24 mouse cellular contexts compared by ENCODE assay signal in genomic region chr15:90140966-90141365, GRCm38 (mm10).
DNase-seq lines count a peak whose midpoint lies in the region; ATAC-seq and TF ChIP-seq lines count a peak whose summit lies in the region.
"Had no signal": no experiment of that assay in that cellular context is flagged by ENCODE, and none has a peak within 500 bp of the region (broad histone marks: within the 10 kb centered on the region; RNA-seq: fewer than 3 reads in every experiment).

No protein-coding gene starts in this region.

- H3K4me1 ChIP-seq in kidney, postnatal 0 days (replicated peaks; ENCODE audit: insufficient read depth, low read length), result no peaks in the 10 kb centered on the region; the same call in 1 of the 2 replicates
- H3K4me1 ChIP-seq in kidney, adult 2 months (ENCODE audit: control insufficient read depth, insufficient read depth, low read length), result no peaks in the 10 kb centered on the region
- H3K4me1 ChIP-seq: embryonic facial prominence, embryonic 12.5 days; embryonic facial prominence, embryonic 15.5 days; heart, embryonic 12.5 days; heart, embryonic 15.5 days had no signal

- ATAC-seq in kidney, postnatal 0 days (replicated peaks; ENCODE audit: low FRiP score, low read depth), result no peak
- ATAC-seq: activated CD4-positive, CD25-positive, alpha-beta regulatory T cell, adult 4 months; forebrain, embryonic 14.5 days; forebrain, postnatal 0 days had no signal

- WGBS in kidney, postnatal 0 days, result 42% methylated on average over 5 of the region's 5 CpGs
- WGBS in kidney, adult 2 months, result 42% methylated on average over 5 of the region's 5 CpGs

- H3K4me3 ChIP-seq in kidney, postnatal 0 days (replicated peaks; ENCODE audit: low read depth, low read length), result no peak overlapping the region
- no peak overlapping the region for H3K4me3 ChIP-seq in kidney, adult 2 months (ENCODE audit: insufficient read depth, low read depth, low read length)
- H3K4me3 ChIP-seq: embryonic facial prominence, embryonic 12.5 days; embryonic facial prominence, embryonic 15.5 days; heart, embryonic 12.5 days; heart, embryonic 15.5 days had no signal

- no peaks in the 10 kb centered on the region for H3K9me3 ChIP-seq in kidney, postnatal 0 days (replicated peaks; ENCODE audit: low read length)
- H3K9me3 ChIP-seq: embryonic facial prominence, embryonic 12.5 days; embryonic facial prominence, embryonic 15.5 days; heart, embryonic 12.5 days; heart, embryonic 15.5 days had no signal

- no peaks in the 10 kb centered on the region for H3K36me3 ChIP-seq in kidney, postnatal 0 days (ENCODE audit: insufficient read depth, low read length)
- no peaks in the 10 kb centered on the region for H3K36me3 ChIP-seq in kidney, adult 2 months (ENCODE audit: control insufficient read depth, insufficient read depth, low read length)
- H3K36me3 ChIP-seq: embryonic facial prominence, embryonic 12.5 days; embryonic facial prominence, embryonic 15.5 days; heart, embryonic 12.5 days; heart, embryonic 15.5 days had no signal

- H3K27me3 ChIP-seq in kidney, postnatal 0 days (ENCODE audit: insufficient read depth, low read length), result no peaks in the 10 kb centered on the region
- no peaks in the 10 kb centered on the region for H3K27me3 ChIP-seq in kidney, adult 2 months (replicated peaks; ENCODE audit: control insufficient read depth, insufficient read depth, low read length)
- H3K27me3 ChIP-seq: embryonic facial prominence, embryonic 12.5 days; embryonic facial prominence, embryonic 15.5 days; heart, embryonic 12.5 days; heart, embryonic 15.5 days had no signal

- no peak overlapping the region for H3K27ac ChIP-seq in kidney, postnatal 0 days
- no peak overlapping the region for H3K27ac ChIP-seq in kidney, adult 2 months (ENCODE audit: insufficient read depth, low read depth, low read length)
- H3K27ac ChIP-seq: embryonic facial prominence, embryonic 12.5 days; embryonic facial prominence, embryonic 15.5 days; heart, embryonic 15.5 days; hindbrain, embryonic 14.5 days had no signal

- intact Hi-C loops in left cerebral cortex, postnatal 14 days (cut with DNase I), result no loop called here

- no peak overlapping the region for H3K4me2 ChIP-seq in kidney, postnatal 0 days (ENCODE audit: low read length)
- H3K4me2 ChIP-seq: embryonic facial prominence, embryonic 12.5 days; embryonic facial prominence, embryonic 15.5 days; heart, embryonic 12.5 days; heart, embryonic 15.5 days; hindbrain, embryonic 14.5 days had no signal

- DNase-seq in kidney, postnatal 0 days (ENCODE audit: low spot score), result peak; percentile 5
- no peak for DNase-seq in kidney, adult 2 months
- DNase-seq in 416B (ENCODE audit: low read depth), result peak; percentile 51
- DNase-seq in forelimb bud, embryonic 11.5 days (ENCODE audit: low read depth, low spot score), result peak; percentile 12
- DNase-seq in right cerebral cortex, adult 2 months (ENCODE audit: low spot score in 2 of 2), result no peak
- no peak for DNase-seq in left cerebral cortex, postnatal 14 days (ENCODE audit: low spot score in 2 of 2)
- DNase-seq: adrenal gland, adult 8-10 months; adrenal gland, postnatal 25 days; cerebellum, adult 11-12 months; cerebellum, adult 8-10 months; cerebellum, postnatal 10 days; cerebellum, postnatal 36 days; forebrain, postnatal 0 days; gastrocnemius, postnatal 25 days; heart, adult 18-20 months; heart, postnatal 10 days; heart, postnatal 36 days had no signal

- TF ChIP-seq POLR2A in kidney, adult 2 months (IDR thresholded peaks at IDR 0.05; ENCODE audit: low read depth, low read length), result no peak

- TF ChIP-seq CTCF in kidney, postnatal 0 days (IDR thresholded peaks at IDR 0.05; ENCODE audit: low read depth), result no peak
- TF ChIP-seq CTCF in kidney, adult 2 months (conservative IDR thresholded peaks at IDR 0.05; ENCODE audit: insufficient read depth, insufficient read length, low read depth, low read length), result no peak

- H3K9ac ChIP-seq in kidney, postnatal 0 days (ENCODE audit: low read depth, low read length), result no peak overlapping the region
- H3K9ac ChIP-seq: embryonic facial prominence, embryonic 12.5 days; embryonic facial prominence, embryonic 15.5 days; forebrain, postnatal 0 days; heart, embryonic 12.5 days; heart, embryonic 15.5 days; hindbrain, embryonic 14.5 days had no signal

Comparison
In these comparisons a context has a peak if more than half of its experiments do, and no peak if none do; other contexts are left out.
1. DNase-seq: peak in kidney, postnatal 0 days (single experiment), 416B (single experiment) and forelimb bud, embryonic 11.5 days (single experiment); none in kidney, adult 2 months (single experiment), right cerebral cortex, adult 2 months (0 of 2) and left cerebral cortex, postnatal 14 days (0 of 2).